Mouse (Mus musculus) CD8-positive naive resting alpha-beta T cell, adult 2 months (primary cell): ENCODE measurements around the gene Nme7.
A peak's percentile ranks its signal among the peaks of the same experiment; 100 is the strongest.

Experiments used
- DNase-seq, 2 experiments: peaks; one replicate each; pipeline ENCODE4 v3.0.0; 2022; ENCODE audit warnings: low read depth in 2 of 2, low spot score in 2 of 2

The Nme7 gene

DNA sequence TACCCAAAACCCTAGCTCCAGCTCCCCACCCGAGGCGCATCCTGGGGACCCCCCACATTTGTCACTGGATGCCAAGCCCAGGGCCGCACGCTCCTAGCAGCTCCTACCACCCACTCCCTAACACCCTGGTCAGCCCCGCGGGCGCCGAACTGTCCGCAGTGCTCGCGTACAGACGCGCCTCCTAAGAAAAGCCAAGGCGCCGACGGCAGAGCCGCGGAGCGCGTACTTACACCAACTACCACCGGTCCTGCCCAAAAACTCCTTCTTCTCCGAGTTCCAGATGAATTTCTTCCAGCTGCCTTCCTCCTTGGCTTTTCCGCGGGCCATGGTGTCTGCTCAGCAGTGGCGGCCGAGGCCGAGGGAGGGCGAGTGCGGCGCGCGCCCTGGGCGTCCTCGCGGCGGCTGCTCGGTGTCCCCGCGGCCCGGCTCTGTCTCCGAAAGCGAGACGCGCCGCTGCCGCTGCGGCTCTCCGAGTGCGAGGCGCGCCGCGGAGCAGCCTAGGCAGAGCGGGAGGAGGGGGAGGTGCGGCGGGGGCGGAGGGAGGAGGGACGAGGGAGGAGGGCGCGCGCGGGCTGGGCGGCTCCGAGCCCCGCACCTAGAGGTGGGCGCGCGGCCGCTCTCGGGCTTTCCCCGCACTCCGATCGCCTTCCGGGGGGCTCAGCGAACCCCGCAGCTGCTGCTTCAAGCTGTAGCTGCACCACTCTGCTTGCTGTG, 153.8 kb downstream of the Nme7 start:
- no peak for DNase-seq

- DNase-seq: peak; percentile 84 to 88
These were observed 154.3 kb downstream of the Nme7 start, which contains the start of gene Atp1b1 for GRCm38 (mm10) chr1:164458245-164458613. TSS of gene Atp1b1 (minus strand) at chr1:164458355.

- no peak for DNase-seq
These were observed 154.7 kb downstream of the Nme7 start for GRCm38 (mm10) chr1:164458621-164459051.

DNA sequence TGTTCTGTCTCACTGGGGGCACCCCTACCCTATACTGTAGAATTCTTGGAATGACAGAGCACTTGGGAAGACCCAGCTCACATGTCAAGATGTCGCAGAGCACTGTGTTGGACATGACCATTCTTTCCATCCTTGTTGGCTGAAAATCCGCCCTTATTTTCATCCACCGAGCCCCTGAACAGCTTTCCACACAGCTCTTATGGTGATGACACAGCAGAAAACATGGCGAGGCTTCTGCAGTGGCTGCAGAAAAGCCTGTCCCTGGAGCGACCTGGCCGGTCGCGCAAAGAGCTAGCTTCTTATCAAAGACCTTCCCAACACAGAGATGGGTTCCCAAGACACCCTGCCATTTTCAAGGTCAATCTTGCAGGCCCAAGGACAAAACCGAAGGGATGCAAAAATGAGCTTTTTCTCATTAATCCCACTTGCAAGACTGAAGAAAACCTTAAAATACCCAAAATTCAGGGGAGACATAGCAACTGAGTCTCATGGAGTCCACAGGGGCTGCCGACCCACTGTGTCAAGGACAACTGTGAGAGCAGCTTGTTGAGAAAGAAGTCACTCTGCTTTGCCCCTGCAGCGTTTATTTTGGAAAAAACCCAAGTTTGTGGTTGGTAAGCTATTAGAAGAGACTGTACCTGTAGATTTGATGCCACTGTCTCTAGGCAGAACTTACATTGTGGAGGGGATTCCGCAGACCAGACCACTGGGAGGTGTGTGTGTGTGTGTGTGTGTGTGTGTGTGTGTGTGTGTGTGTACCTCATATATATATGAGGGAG, 155.4 kb downstream of the Nme7 start:
- DNase-seq: no peak

GRCm38 (mm10) chr1:164460921-164461697, 157.2 kb downstream of the Nme7 start:
- DNase-seq: no peak

DNA sequence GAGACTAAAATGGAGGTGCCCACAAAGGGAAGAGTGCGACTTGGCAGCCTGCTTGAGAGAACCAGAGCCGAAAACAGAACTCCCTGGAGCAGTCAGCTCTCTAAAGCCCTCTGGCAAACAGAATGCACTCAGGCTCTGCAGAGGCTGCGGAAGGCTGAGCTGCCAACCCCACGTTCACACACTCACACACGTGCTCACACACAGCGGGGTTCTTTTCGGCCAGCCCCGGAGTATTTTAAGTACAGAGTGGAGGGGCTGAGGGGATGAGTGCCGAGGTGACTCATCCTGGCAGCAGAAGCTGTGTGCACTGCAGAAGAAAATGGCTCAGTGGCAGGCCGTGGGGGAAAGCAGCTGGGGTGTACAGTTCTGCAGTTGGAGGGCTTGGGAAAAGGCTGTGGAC, 157.8 kb downstream of the Nme7 start:
- no peak for DNase-seq

DNA sequence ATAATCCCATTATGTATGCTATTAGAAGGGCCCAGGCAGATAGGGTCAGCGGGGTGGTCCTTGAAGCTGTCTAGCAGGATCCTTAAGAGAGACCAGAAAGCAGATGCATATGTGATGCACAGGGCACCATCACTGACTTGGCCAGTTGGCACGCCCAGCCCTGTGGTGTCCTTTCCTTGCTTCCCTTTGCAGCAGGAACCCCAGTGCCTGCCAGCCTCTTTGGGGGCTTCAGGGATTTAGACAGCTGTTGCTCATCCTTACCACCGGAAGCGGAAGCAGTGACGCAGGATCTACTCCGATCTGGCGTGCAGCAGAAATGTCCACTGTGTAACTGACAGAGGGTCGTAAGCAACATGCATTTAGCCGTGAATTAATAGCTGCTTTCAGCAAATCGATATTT, 163.5 kb downstream of the Nme7 start:
- no peak for DNase-seq

- no peak for DNase-seq
These were observed 164.4 kb downstream of the Nme7 start for GRCm38 (mm10) chr1:164468329-164468728.

GRCm38 (mm10) chr1:164470985-164471384, 167.1 kb downstream of the Nme7 start:
- no peak for DNase-seq

DNA sequence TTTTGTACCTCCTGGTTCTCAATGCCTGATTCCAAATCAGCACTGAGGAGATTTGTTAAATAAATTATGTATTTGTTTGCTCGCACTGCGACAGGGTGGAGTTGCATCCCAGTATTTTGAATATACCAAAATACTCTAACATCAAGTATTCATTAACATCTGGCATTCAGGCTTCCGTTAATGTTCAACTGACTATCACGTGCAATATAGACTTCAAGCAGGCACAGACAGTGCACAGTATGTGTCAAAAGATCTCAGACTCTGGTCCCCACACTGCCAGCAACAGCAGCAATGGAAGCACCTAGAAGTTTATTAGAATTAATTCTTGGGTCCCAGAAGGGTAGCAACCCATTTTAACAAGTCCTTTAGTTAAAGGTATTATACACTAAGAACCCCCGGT, 167.7 kb downstream of the Nme7 start:
- DNase-seq: no peak

GRCm38 (mm10) chr1:164473398-164473797, 169.5 kb downstream of the Nme7 start:
- DNase-seq: no peak

DNA sequence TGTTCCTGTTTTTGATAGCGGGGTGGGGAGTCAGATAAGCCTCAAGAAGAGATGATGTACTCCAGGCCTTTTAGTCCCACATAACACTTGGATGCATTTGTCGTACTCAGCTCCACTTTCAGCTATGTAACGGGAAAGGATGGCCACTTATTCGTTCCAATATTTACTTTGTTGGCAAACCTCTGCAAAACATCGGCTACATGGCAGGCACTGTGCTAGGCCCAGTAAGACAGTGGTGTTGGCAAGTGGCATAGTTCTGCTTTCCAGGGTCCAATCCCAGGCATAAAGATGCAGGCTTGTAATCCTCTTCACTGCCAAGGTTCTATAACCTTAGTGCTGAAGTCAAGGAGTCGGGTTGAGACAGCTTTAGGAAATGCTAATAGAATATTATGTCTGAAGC, 170.4 kb downstream of the Nme7 start:
- DNase-seq: no peak

GRCm38 (mm10) chr1:164474778-164475511, 171.0 kb downstream of the Nme7 start:
- no peak for DNase-seq

- DNase-seq: no peak
These were observed 172.0 kb downstream of the Nme7 start for GRCm38 (mm10) chr1:164475895-164476294.

- no peak for DNase-seq
These were observed 177.1 kb downstream of the Nme7 start for GRCm38 (mm10) chr1:164480755-164481644.

- no peak for DNase-seq
These were observed 177.9 kb downstream of the Nme7 start for GRCm38 (mm10) chr1:164481645-164482354.

- no peak for DNase-seq
These were observed 178.9 kb downstream of the Nme7 start for GRCm38 (mm10) chr1:164482833-164483232.

GRCm38 (mm10) chr1:164483728-164484127, 179.8 kb downstream of the Nme7 start:
- no peak for DNase-seq
